Mouse (Mus musculus) lung, postnatal 25 days (tissue): ENCODE measurements around the gene Daam2.
A peak's percentile ranks its signal among the peaks of the same experiment; 100 is the strongest.
"Not testable (repeated sequence)": the region's sequence is repeated elsewhere in the genome, so short reads cannot be mapped to it uniquely, and the experiment has no call there.

ENCODE experiments used
- DNase-seq: peaks from one replicate; pipeline ENCODE4 v3.0.0; 2022; ENCODE audit warnings: low spot score

Gene Daam2

GRCm38 (mm10) chr17:49477370-49477769 is 86.8 kb downstream of the Daam2 start:
- DNase-seq: peak; percentile 63

- DNase-seq: no peak
Observed at GRCm38 (mm10) chr17:49475174-49475573, 89.0 kb downstream of the Daam2 start.

GRCm38 (mm10) chr17:49474051-49474450 is 90.1 kb downstream of the Daam2 start:
- no peak for DNase-seq

GRCm38 (mm10) chr17:49472626-49473025 is 91.5 kb downstream of the Daam2 start:
- DNase-seq: no peak

GRCm38 (mm10) chr17:49468223-49468622 is 95.9 kb downstream of the Daam2 start:
- peak; percentile 63 for DNase-seq

GRCm38 (mm10) chr17:49464884-49465283 is 99.3 kb downstream of the Daam2 start:
- DNase-seq: no peak

- no peak for DNase-seq
Observed at GRCm38 (mm10) chr17:49458386-49458785, 105.8 kb downstream of the Daam2 start.

GRCm38 (mm10) chr17:49457833-49458232 is 106.3 kb downstream of the Daam2 start:
- DNase-seq: no peak

- DNase-seq: no peak
Observed at GRCm38 (mm10) chr17:49456334-49456733, 107.8 kb downstream of the Daam2 start.

- DNase-seq: no peak
Observed at GRCm38 (mm10) chr17:49450922-49451321, 113.2 kb downstream of the Daam2 start.

- no peak for DNase-seq
Observed at GRCm38 (mm10) chr17:49449230-49449608, 114.9 kb downstream of the Daam2 start.

GRCm38 (mm10) chr17:49448570-49449229 is 115.4 kb downstream of the Daam2 start:
- DNase-seq: no peak

GRCm38 (mm10) chr17:49442841-49443240 is 121.3 kb downstream of the Daam2 start:
- not testable (repeated sequence) for DNase-seq

- DNase-seq: no peak
Observed at GRCm38 (mm10) chr17:49440331-49441130, 123.6 kb downstream of the Daam2 start.

GRCm38 (mm10) chr17:49439706-49440105 is 124.4 kb downstream of the Daam2 start:
- DNase-seq: no peak

- DNase-seq: no peak
Observed at GRCm38 (mm10) chr17:49438822-49439574, 125.1 kb downstream of the Daam2 start.

- DNase-seq: not testable (repeated sequence)
Observed at GRCm38 (mm10) chr17:49437306-49437705, 126.8 kb downstream of the Daam2 start.

GRCm38 (mm10) chr17:49436631-49437030 is 127.5 kb downstream of the Daam2 start:
- DNase-seq: no peak

- DNase-seq: no peak
Observed at GRCm38 (mm10) chr17:49435081-49435480, 129.1 kb downstream of the Daam2 start.

GRCm38 (mm10) chr17:49434236-49434635 is 129.9 kb downstream of the Daam2 start:
- DNase-seq: no peak

- DNase-seq: no peak
Observed at GRCm38 (mm10) chr17:49433071-49433470, 131.1 kb downstream of the Daam2 start.

GRCm38 (mm10) chr17:49432071-49432711 is 132.0 kb downstream of the Daam2 start:
- peak; percentile 85 for DNase-seq
